Mouse (Mus musculus) forebrain, postnatal 0 days (tissue): ENCODE measurements around the gene Cybrd1. TPM values are rescaled to one million over a fixed set of nuclear protein-coding genes. Genes with fewer than 3 reads are reported as not detected.

Experiments
- ATAC-seq: fragments of 200-750 bp; cut with Nextera tagmentation; 2 replicates; pipeline ENCODE4 v1.8.0; 2017; ENCODE audit warnings: mild to moderate bottlenecking, moderate library complexity
- DNase-seq: peaks from one replicate; pipeline ENCODE4 v3.0.0-alpha.2; 2015
- H3K27ac ChIP-seq: fragments of 300-500 bp; sonication (generic); 2 replicates; pipeline ENCODE4 v1.5.1; 2014; ENCODE audit warnings: low read depth, mild to moderate bottlenecking, antibody characterized with exemption, low read length, moderate library complexity, mixed read lengths
- H3K27me3 ChIP-seq: fragments of 300-500 bp; sonication (generic); 2 replicates; pipeline ENCODE4 v1.6.1; 2014; ENCODE audit warnings: mild to moderate bottlenecking, low read length, mixed read lengths; ENCODE audit not compliant: insufficient read depth
- H3K36me3 ChIP-seq: fragments of 300-500 bp; sonication (generic); 2 replicates; pipeline ENCODE4 v1.6.1; 2014; ENCODE audit warnings: mild to moderate bottlenecking, moderate library complexity; ENCODE audit not compliant: insufficient read depth
- H3K4me1 ChIP-seq: fragments of 300-500 bp; sonication (generic); 2 replicates; pipeline ENCODE4 v1.6.1; 2014; ENCODE audit warnings: antibody characterized with exemption; ENCODE audit not compliant: insufficient read depth
- H3K4me2 ChIP-seq: fragments of 300-500 bp; sonication (generic); 2 replicates; pipeline ENCODE4 v1.6.1; 2014; ENCODE audit warnings: low read depth, mild to moderate bottlenecking, moderate library complexity
- H3K4me3 ChIP-seq: fragments of 300-500 bp; sonication (generic); 2 replicates; pipeline ENCODE4 v1.5.1; 2014; ENCODE audit warnings: low read depth, low read length, mixed read lengths
- H3K9ac ChIP-seq: fragments of 300-500 bp; sonication (generic); 2 replicates; pipeline ENCODE4 v1.6.1; 2014; ENCODE audit warnings: mild to moderate bottlenecking
- H3K9me3 ChIP-seq: fragments of 300-500 bp; sonication (generic); 2 replicates; pipeline ENCODE4 v1.6.1; 2016; ENCODE audit warnings: low read length
- CTCF ChIP-seq: sonication (generic); IDR thresholded peaks from 2 replicates; pipeline ENCODE4 v1.5.1; 2016; ENCODE audit warnings: antibody characterized with exemption, control low read depth, low read depth
- WGBS: fragments of 180-500 bp; shearing (Covaris S2); extraction: QIAGEN DNeasy Blood & Tissue Kit; methylation state at CpG from one replicate; pipeline ENCODE4 v1.1.7; 2014; 5-methylcytosine and 5-hydroxymethylcytosine counted together
- polyA plus RNA-seq: library from polyadenylated mRNA; unstranded; fragments of >200 nt; fragmentation: Nextera tagmentation; extraction: Ambion mirVana; gene quantifications from 2 replicates; pipeline ENCODE4 v1.2.1, GENCODE M21; 2015
- total RNA-seq: library from RNA; depleted of rRNA; stranded (reverse); fragments of >200 nt; gene quantifications from 2 replicates; pipeline ENCODE4 v1.2.3, GENCODE M21; 2014; rRNA removed

Gene Cybrd1
- total and polyA plus RNA-seq, 2 experiments from 2014 or later = 2.5 to 7.0 TPM

- H3K27ac ChIP-seq = no peak overlapping the region
- no peak overlapping the region for H3K4me2 ChIP-seq
- ATAC-seq = no peak
- 54% methylated on average over 2 of the region's 2 CpGs for WGBS
- no peak overlapping the region for H3K9ac ChIP-seq
- no peak for DNase-seq
- H3K4me3 ChIP-seq = no peak overlapping the region
- no peaks in the 10 kb centered on the region for H3K9me3 ChIP-seq
- no peaks in the 10 kb centered on the region for H3K4me1 ChIP-seq
- no peak for TF ChIP-seq CTCF
- H3K27me3 ChIP-seq = no peaks in the 10 kb centered on the region
- no peaks in the 10 kb centered on the region for H3K36me3 ChIP-seq
These were observed 71.1 kb downstream of the Cybrd1 start for GRCm38 (mm10) chr2:71188861-71189260.

DNA sequence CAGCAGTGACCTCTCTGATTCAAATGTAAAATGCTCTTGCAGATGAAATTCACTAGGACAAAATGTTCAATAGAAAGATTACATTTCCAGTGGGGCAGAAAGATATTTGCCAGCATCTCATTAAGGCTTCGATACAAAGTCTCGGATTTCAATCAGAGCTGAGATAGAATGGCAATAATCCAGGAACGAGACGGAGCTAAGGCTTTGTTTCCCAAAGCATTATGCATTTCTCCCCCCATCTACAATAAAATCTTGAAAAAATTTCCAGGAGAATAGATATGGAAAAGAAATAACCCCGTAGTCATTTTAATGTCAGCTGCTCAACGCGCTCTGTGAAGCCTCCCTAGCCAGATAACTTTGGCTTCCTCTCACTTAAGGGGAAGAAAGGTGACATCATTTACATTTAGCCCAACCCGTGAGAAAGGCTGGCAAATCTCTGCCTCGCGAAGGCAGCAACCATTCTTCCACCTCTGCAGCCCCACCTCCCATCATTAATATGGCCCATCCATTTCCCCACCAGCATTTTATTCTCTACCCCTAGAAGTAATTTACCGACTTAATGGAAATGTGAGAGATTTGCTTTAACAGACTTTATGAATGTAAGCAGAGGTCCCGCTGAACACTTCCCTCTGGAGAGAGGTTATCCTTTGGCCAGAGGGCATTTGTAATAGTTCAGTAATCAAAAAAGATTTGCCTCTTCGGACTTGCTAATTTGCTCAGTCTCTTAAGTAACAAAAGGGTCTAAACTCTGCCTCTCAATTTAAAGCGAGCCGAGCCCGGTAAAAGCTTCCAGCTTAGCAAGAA lies 73.9 kb downstream of the Cybrd1 start:
- WGBS = 5% methylated on average over 16 of the region's 16 CpGs
- Histone ChIP-seq H3K4me1 (no peaks in the 10 kb centered on the region), H3K9ac (0 out of 2 replicates have a peak overlapping the region, but pooled peaks have one; percentile 29), H3K9me3 (no peaks in the 10 kb centered on the region), H3K27me3 (no peaks in the 10 kb centered on the region), H3K36me3 (no peaks in the 10 kb centered on the region), H3K4me2 (peak overlapping the region; percentile 41), H3K27ac (no peak overlapping the region), H3K4me3 (peak overlapping the region; percentile 21)
- ATAC-seq (peak; percentile 67; the same call in 1 of the 2 replicates), DNase-seq (peak; percentile 50)
- no peak for TF ChIP-seq CTCF

DNA sequence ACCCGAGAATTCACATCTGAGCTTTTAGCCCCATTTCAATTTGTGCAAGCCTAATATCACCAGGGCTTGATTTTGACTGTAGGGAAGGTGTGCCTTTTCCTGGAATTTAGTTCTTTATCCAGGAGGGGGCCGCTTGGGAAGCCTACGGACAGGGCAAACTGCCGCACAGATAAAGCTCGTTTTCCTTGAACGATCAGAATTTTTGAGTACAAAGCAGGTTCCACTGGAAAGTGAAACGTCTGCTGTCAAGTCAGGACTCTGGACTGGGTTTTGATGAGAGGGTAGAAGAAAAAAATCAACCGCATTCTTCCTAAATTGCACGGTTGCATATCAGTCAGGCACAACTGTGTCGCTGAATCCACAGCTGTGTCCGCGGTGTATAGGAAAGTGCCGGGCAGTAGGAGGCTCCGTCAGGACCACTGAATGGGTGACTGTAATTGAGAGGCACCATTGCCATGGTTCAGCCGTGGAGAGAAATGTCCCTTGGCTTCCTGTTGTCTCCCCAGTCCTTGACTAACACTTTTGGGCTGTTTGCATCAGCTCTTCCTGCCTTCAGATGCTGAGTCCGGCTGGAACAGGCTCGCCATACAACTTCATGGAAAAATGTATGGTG lies 74.6 kb downstream of the Cybrd1 start:
- Histone ChIP-seq H3K27me3 (no peaks in the 10 kb centered on the region), H3K4me1 (no peaks in the 10 kb centered on the region), H3K4me2 (peak overlapping the region; percentile 41), H3K27ac (no peak overlapping the region), H3K4me3 (peak overlapping the region; percentile 21), H3K36me3 (no peaks in the 10 kb centered on the region), H3K9me3 (no peaks in the 10 kb centered on the region), H3K9ac (0 out of 2 replicates have a peak overlapping the region, but pooled peaks have one; percentile 29)
- 21% methylated on average over 17 of the region's 17 CpGs for WGBS
- ATAC-seq (no peak), DNase-seq (no peak)
- no peak for TF ChIP-seq CTCF

Other genes with a start within 250 kb of the Cybrd1 start
- gene Dcaf17, start 62.6 kb upstream of the Cybrd1 start, total RNA-seq = 15.2 and 19.1 TPM in 2 replicates
- gene Dcaf17, start 62.6 kb upstream of the Cybrd1 start, polyA plus RNA-seq = 18.7 and 23.7 TPM in 2 replicates
- gene Mettl8, start 62.3 kb upstream of the Cybrd1 start, total RNA-seq = 8.7 and 9.8 TPM in 2 replicates
- 8.4 and 8.9 TPM in 2 replicates for gene Mettl8, start 62.3 kb upstream of the Cybrd1 start, polyA plus RNA-seq
- gene Dync1i2, start 93.8 kb downstream of the Cybrd1 start, total RNA-seq = 207 and 241 TPM in 2 replicates
- 189 and 197 TPM in 2 replicates for gene Dync1i2, start 93.8 kb downstream of the Cybrd1 start, polyA plus RNA-seq
- gene Slc25a12, start 249.8 kb downstream of the Cybrd1 start, total RNA-seq = 94.7 and 116 TPM in 2 replicates
- gene Slc25a12, start 249.8 kb downstream of the Cybrd1 start, polyA plus RNA-seq = 78.8 and 106 TPM in 2 replicates